8 mouse cellular contexts compared by ENCODE assay signal in genomic region chrX:37074262-37074892, GRCm38 (mm10). TPM values are rescaled to one million over a fixed set of nuclear protein-coding genes. Genes with fewer than 3 reads are reported as not detected.
A peak's percentile ranks its signal among the peaks of the same experiment; 100 is the strongest.
DNase-seq lines count a peak whose midpoint lies in the region.

No protein-coding gene starts in this region.

- intact Hi-C loops in gastrocnemius, postnatal 14 days (cut with DNase I; ENCODE audit: low total_unique reads): no loop called here

- DNase-seq in gastrocnemius, adult 18-20 months (ENCODE audit: low spot score): peak; percentile 15
- no peak for DNase-seq in gastrocnemius, postnatal 25 days
- peak; percentile 57 for DNase-seq in T-cell, adult 2 months (ENCODE audit: low spot score)
- peak; percentile 72 to 77 for DNase-seq in cerebellum, postnatal 25 days
- DNase-seq in gastrocnemius, postnatal 14 days: peak; percentile 30
- DNase-seq in layer of hippocampus, adult 9-10 months (ENCODE audit: low spot score): peak; percentile 25
- DNase-seq in lung, postnatal 4 days: peak; percentile 37 to 70
- peak; percentile 28 for DNase-seq in right cerebral cortex, postnatal 25 days

RNA-seq across cellular contexts. Expression of gene Rpl39, which starts 10.8 kb away (rescaled TPM):
- 100 to 1,000 TPM; 244 to 264 TPM for total RNA-seq in gastrocnemius, adult 18-20 months (2021)
- total RNA-seq in gastrocnemius, postnatal 25 days (2021): 100 to 1,000 TPM; 239 to 266 TPM
- 100 to 1,000 TPM; 417 to 466 TPM for total RNA-seq in gastrocnemius, postnatal 14 days (2021)

RNA-seq across cellular contexts. Expression of gene Sowahd, which starts 25.7 kb away (rescaled TPM):
- total RNA-seq in gastrocnemius, adult 18-20 months (2021): not detected
- not detected for total RNA-seq in gastrocnemius, postnatal 25 days (2021)
- not detected for total RNA-seq in gastrocnemius, postnatal 14 days (2021)

RNA-seq across cellular contexts. Expression of gene Upf3b, which starts 35.7 kb away (rescaled TPM):
- 10 to 100 TPM in 1 of 2 experiments, 1 to 10 TPM in 1; 9.7 to 10.5 TPM for total RNA-seq in gastrocnemius, adult 18-20 months (2021)
- 1 to 10 TPM; 8.5 to 8.7 TPM for total RNA-seq in gastrocnemius, postnatal 25 days (2021)
- total RNA-seq in gastrocnemius, postnatal 14 days (2021): 1 to 10 TPM; 8.5 to 9.4 TPM

RNA-seq across cellular contexts. Expression of gene Nkap, which starts 52.2 kb away (rescaled TPM):
- 1 to 10 TPM; 8.6 TPM for total RNA-seq in gastrocnemius, adult 18-20 months (2021)
- 1 to 10 TPM; 6.4 to 8.3 TPM for total RNA-seq in gastrocnemius, postnatal 25 days (2021)
- total RNA-seq in gastrocnemius, postnatal 14 days (2021): 1 to 10 TPM; 6.6 to 7.2 TPM
